Mouse (Mus musculus) thymus, postnatal 0 days (tissue): Measurements from ENCODE around the gene Plekhg1. TPM values are rescaled to one million over a fixed set of nuclear protein-coding genes. Genes with fewer than 3 reads are reported as not detected.

Experiments
- DNase-seq: peaks from one replicate; pipeline ENCODE4 v3.0.0-alpha.2; 2015; ENCODE audit warnings: low spot score
- polyA plus RNA-seq: library from polyadenylated mRNA; unstranded; fragments of >200 nt; fragmentation: Nextera tagmentation; extraction: Ambion mirVana; gene quantifications from 2 replicates; pipeline ENCODE4 v1.2.1, GENCODE M21; 2015

The Plekhg1 gene
- polyA plus RNA-seq, 1 experiment from 2014 or later, result 3.0 TPM

DNA sequence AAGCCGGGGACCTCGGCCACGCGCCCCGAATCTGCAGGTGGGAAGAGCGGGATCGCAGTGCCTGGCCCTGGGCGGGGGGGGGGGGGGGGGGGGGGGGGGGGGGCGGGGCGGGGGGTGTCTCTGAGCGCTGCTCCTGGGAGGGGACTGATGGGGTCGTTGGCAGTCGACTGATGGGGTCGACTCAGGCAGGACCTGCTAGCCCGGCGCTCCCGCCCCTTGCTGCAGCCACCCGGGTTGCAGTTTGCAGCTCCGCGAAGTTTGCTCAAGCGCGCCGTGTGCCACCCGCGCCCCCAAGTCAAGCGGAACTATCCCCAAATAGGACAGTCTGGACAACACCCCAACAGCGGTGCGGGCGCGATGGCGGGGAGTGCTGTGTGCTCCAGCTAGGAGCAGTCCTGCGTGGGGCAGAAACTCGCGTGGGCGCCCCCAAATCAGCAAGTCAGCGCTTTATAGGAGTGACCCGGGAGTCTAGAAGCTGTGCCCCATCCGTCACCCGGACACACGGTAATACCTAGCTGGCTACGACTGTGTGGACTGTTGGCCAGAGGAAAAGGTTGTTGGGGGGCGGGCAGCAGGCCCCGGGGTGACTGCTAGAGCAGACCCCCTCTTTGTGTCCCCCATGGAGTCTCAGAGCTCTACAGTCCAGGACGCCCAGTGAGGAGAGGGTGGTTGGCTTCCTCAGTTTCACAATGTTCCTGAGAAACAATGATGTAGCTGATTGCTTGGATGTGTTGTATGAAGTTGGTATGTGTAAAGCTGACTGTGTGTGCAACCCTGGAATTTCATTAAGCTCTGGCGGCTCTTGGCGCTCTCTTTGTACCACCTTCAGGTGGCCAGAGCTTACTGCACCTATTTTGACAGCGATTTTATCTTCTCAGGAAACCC is 582 bp downstream of the Plekhg1 start:
- DNase-seq, result peak; percentile 12

GRCm38 (mm10) chr10:3741791-3742190 is 1.6 kb downstream of the Plekhg1 start:
- no peak for DNase-seq

- no peak for DNase-seq
These were observed 2.9 kb downstream of the Plekhg1 start for GRCm38 (mm10) chr10:3743069-3743468.

DNA sequence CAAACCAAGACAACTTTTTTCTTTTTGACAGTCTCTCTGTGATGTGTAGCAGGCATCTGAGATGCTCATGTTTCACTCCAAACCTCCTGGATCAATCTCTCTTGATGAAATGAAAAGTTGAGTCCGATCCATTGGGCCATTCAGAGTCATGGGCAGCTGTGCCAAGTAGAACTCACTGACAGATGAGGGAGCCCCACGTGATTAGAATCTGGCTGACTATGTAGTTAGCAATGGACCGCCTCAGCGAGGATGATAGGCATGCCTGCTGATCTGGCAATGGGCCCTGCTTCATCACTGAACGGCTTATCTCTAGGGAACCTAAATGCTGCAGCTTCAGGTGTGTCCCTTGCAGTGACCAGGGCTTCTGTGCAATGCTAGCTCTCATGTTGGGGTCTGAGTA is 3.7 kb downstream of the Plekhg1 start:
- DNase-seq, result no peak

DNA sequence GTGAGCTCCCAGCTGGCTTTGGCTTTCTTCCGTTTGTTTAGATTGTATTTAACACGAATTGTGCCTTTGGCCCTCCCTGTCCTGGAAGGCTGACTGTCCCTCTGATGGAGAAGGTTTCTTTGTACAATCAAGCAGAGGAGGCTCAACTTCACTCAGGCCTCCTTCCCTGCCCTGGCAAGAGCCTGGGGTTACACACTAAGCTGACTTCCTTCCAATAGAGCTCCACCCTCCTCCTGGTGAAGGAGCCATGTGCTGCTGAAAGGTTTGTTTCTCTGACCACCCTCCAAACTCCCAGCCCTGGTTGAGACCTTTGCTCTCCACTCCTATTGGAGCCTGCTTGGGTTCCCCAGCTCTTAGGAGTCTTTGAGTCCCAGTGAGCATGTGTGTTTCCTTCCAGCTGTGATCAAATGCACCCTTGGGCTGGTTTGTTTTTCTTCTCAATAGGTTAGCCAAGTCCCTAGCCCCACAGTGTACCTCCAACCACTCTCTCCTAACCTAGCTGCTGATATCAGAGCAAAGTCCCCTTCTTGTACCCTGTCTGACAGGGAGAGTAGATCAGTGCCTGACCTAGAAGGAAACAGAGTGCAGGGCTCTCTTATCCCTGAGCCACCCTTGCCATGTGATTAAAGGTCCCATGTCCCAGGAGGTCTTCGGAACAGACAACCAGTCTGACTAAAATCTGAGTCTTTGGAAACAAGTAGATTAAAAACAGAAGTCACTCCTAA is 6.8 kb downstream of the Plekhg1 start:
- no peak for DNase-seq

DNA sequence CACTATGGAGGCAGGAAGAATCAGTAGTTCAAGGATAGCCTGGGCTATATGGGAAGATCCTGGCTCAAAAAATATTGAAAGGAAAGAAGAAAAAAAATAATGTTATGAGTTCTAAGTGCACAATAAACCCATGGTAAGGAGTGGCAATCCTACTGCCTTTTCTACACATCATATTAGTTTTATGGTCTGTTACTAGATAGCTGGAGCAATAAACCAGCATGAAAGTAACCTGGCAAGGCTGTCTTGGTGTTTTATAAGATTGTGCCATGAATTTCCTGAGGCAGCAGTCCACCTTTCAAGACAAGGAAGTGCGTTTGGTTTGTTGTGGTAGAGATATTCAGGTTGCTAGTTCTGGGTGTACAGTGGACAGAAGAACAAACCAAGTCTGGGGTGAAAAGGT is 9.4 kb downstream of the Plekhg1 start:
- DNase-seq, result no peak

- DNase-seq, result no peak
These were observed 21.8 kb downstream of the Plekhg1 start for GRCm38 (mm10) chr10:3761992-3762391.

- DNase-seq, result no peak
These were observed 23.0 kb downstream of the Plekhg1 start for GRCm38 (mm10) chr10:3763199-3763598.

GRCm38 (mm10) chr10:3769131-3769530 is 29.0 kb downstream of the Plekhg1 start:
- no peak for DNase-seq

- DNase-seq, result no peak
These were observed 34.2 kb downstream of the Plekhg1 start for GRCm38 (mm10) chr10:3774330-3774729.

DNA sequence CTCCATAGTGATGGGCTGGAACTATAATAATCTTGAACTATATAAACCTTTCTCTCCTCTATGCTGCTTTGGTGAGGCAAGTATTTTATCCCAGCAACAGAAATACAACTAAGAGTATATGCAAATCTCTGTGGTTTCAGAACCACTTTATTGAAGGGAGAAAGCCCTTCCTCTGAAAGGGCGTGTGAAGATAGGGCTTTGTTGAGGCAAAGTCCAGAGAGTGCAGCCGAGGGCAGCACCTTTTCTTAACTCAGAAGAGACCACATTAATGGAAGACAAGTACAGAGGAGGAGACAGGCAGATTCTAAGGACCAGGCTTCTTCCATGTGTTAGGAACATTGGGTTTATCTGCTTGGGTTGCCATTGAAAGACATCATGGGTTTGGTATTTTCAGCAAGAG is 36.6 kb downstream of the Plekhg1 start:
- DNase-seq, result no peak

DNA sequence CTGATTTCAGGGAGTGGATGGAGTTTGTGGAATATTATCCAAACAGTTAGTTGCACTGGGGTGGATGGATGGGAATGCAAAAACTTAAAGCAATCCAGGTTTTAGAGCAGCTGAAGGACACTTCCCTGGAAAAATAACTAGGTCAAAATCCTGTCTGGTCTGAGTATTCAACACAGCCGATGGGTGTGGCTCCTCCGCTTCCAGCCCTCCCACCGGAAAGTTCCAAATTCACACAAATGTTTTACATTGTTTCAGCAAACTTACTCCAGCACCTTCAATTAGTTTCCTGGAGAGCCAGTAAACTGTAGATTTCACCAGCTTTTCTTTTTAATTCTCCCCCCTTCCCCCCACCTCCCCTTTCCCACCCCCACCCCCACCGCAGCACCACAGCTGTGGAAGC is 45.2 kb downstream of the Plekhg1 start:
- DNase-seq, result no peak

DNA sequence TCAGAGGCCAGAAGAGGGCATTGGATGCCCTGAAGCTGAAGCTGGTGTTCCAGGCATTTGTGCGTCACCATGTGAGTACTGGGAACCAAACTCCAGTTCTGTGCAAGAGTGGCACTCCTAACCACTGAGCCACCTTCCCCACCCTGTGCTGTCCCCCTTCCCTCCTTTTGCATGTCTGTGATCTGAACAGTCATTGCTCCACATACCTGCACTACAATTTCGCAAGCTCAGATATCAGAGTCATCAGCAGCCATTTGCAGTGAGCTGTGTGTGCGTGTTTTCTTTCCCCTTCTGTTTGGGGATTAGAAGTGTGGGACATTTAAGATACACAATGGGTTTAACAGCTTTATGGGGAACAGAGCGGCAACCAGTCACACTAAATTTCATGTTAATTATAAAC is 46.4 kb downstream of the Plekhg1 start:
- no peak for DNase-seq

GRCm38 (mm10) chr10:3787006-3787405 is 46.8 kb downstream of the Plekhg1 start:
- no peak for DNase-seq

DNA sequence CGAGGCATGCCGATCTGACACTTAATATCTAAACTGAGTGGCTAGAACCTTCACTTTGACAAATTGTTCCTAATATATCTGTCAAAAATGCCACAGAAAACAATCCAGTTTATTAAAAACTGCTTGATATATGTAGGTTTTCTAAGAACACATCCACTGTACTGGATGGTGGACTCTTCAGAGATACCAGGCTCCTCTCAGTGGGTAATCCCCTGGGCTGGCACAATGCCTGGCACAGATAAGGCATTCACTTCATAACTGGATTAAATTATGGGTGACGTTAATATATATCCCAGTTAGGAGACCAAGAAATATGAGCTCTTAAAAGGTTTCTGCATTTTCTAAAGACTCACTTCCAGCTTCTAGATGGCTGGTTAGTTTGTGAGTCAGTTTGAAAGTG is 53.7 kb downstream of the Plekhg1 start:
- no peak for DNase-seq

DNA sequence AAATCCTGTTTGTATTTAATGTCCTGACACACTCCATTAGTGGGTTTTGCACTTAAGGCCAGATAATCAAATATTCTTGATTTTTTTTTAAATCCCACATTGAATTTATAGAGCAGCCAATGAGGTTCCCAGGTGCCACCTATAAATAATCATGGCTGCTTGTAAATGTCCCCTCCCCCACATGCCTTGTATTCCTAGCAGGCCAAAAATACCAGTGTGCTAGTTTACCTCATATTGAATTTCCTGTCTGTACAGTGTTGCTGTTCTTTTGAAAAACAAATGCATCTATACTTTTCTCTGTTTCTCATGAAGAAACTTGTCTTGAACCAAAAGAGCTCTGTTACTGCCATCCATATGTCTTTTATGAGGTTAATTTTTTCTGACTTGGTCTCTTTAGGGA is 59.3 kb downstream of the Plekhg1 start:
- DNase-seq, result no peak

DNA sequence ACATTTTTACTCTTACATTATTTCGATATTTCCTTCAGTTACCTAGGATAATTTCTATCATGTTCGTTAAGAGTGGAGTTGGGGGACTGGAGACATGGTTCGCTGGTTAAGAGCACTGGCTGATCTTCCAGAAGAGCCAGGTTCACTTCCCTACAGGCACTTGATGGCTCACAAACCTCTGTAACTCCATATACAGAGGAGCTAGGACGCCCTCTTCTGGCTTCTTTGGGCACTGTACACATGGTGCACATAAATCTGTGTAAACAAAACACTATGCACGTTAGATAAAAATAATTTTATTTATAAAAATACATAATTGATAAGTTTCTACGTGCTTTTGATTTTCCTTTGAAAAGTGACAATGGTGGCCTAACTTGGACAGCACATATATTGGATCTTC is 61.1 kb downstream of the Plekhg1 start:
- DNase-seq, result no peak

GRCm38 (mm10) chr10:3805334-3805733 is 65.2 kb downstream of the Plekhg1 start:
- no peak for DNase-seq

DNA sequence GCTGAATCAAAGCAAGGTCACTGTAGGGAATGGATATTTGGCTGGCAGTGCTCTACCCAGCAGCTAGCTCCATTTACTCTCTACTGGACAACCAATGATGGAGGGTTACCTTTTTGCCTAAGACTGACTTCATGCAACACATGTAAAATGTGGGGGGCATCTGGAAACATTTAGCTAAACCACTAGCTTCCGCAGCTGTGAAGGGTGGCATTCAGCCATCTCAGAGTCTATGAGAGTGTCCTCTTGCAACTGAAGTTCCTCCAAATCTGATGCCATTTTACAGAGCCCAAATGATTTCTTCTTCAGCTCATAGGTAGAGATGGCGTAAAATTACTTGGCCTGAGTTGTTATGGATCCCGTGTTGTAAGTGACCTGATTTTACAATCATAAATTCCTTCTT is 67.8 kb downstream of the Plekhg1 start:
- DNase-seq, result no peak

DNA sequence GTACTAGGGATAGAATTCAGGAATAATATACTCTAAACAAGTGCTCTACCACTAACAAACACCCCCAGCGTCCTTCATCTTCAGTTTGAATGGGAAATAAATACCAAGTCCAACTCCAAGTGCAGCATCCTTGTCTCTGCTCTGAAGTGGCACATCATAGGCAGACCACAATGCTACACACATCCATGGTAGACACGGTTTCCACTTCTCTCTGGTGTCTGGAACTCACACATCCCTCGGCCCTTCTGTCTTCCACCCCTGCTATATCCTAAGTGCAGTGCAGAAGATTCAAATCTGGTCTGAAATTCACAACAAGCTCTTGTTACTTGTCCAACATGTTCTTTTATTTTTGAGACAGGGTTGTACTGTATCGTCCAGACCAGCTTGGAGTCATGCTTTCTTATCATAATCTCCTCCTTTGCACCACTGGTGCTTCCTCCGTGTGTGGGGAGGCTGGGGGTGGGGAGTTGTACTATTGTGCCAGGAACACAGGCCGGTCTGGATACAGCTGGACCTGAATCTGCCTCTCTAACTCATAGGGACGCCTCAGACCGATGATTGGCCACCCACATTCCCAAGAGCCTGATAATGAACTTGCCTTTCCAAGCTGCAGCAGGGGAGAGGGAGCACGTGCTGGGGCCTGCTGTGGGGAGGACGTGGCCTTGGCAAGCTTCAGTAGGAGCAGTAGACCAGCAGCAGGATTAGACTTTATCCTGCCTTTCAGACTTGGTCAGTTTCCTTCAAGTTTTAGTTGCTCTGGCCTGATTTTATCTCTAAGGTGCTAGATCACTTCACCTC is 70.5 kb downstream of the Plekhg1 start:
- no peak for DNase-seq

DNA sequence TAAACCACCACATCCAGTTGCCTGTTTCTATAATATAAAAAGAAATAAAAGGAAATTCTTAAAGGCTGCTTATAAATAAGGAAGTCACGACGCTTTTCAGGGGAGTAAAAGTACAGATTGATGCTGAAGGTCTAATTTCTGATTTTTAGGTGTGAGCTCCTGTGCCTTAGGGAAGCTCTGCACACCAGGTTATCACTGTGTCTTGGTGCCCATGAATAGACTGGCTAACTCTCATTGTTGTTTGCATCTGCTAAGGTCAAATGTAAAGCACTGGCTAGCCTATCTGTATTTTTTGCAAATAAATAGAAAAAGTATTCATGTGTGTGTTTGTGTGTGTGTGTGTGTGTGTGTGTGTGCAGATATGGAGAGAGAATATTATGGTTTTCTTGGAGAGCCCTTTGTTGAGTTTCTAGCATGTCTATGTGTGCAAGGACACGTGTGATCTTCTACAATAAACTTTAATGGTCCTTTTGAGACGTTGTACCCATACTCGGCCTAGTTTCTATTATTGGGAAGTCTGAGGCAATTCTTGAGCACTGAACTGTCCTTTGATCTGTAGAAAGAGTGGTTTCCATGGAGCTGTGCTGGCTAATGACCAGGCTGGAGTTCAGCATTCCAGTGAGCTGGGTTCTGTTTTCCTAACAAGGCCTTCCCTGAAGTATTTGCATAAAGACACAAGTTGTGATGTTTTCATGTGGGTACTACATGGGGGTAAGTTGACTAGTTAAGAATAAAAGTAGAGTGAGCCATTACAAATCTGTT is 79.0 kb downstream of the Plekhg1 start:
- DNase-seq, result no peak
